Mouse (Mus musculus) bone marrow, adult 2 months (tissue): ENCODE data around the gene Fam160a1.

Source experiments
- CTCF ChIP-seq: fragments of 200-500 bp; IDR thresholded peaks from 2 replicates; pipeline ENCODE4 v1.5.1; 2011; ENCODE audit warnings: low read length, control low read depth; ENCODE audit not compliant: control insufficient read depth, insufficient read depth
- POLR2A ChIP-seq: fragments of 200-500 bp; IDR thresholded peaks from 2 replicates; pipeline ENCODE4 v1.6.1; 2011; ENCODE audit warnings: low read depth, mild to moderate bottlenecking, control low read depth, low read length, borderline replicate concordance; ENCODE audit not compliant: control insufficient read depth

GRCm38 (mm10) chr3:85748863-85749262 is 68.2 kb downstream of the Fam160a1 start:
- TF ChIP-seq POLR2A (no peak), CTCF (no peak)
